Mouse (Mus musculus) bone marrow, adult 2 months (tissue): Measurements from ENCODE around the gene Amd1. TPM values are rescaled to one million over a fixed set of nuclear protein-coding genes. Genes with fewer than 3 reads are reported as not detected.
A peak's percentile ranks its signal among the peaks of the same experiment; 100 is the strongest.

Source experiments
- H3K27ac ChIP-seq: fragments of 200-500 bp; 2 replicates; pipeline ENCODE4 v1.5.1; 2012; ENCODE audit warnings: low read depth, mild to moderate bottlenecking, control low read depth, inconsistent platforms, low read length; ENCODE audit not compliant: control insufficient read depth, poor library complexity, insufficient read depth
- H3K4me1 ChIP-seq: fragments of 200-500 bp; 2 replicates; pipeline ENCODE4 v1.6.1; 2011; ENCODE audit warnings: low read length; ENCODE audit not compliant: control insufficient read depth, insufficient read depth
- H3K4me3 ChIP-seq: fragments of 200-500 bp; replicated peaks from 2 replicates; pipeline ENCODE3; 2011; ENCODE audit warnings: mild to moderate bottlenecking, low read depth, low read length, control low read depth; ENCODE audit not compliant: control insufficient read depth
- CTCF ChIP-seq: fragments of 200-500 bp; IDR thresholded peaks from 2 replicates; pipeline ENCODE4 v1.5.1; 2011; ENCODE audit warnings: low read length, control low read depth; ENCODE audit not compliant: control insufficient read depth, insufficient read depth
- POLR2A ChIP-seq: fragments of 200-500 bp; IDR thresholded peaks from 2 replicates; pipeline ENCODE4 v1.6.1; 2011; ENCODE audit warnings: low read depth, mild to moderate bottlenecking, control low read depth, low read length, borderline replicate concordance; ENCODE audit not compliant: control insufficient read depth
- WGBS: fragments of 180-500 bp; shearing (Covaris S2); methylation state at CpG from one replicate; pipeline ENCODE4 v1.1.7; 2018; 5-methylcytosine and 5-hydroxymethylcytosine counted together
- polyA plus RNA-seq: library from polyadenylated mRNA; stranded (reverse); fragments of >200 nt; gene quantifications from 2 replicates; pipeline ENCODE4 v1.2.4, GENCODE M21; 2011; ENCODE audit warnings: low replicate concordance; ENCODE audit not compliant: missing spikeins, insufficient read depth, insufficient read length

The Amd1 gene
- polyA plus RNA-seq, 1 experiment = 64.3 TPM

DNA sequence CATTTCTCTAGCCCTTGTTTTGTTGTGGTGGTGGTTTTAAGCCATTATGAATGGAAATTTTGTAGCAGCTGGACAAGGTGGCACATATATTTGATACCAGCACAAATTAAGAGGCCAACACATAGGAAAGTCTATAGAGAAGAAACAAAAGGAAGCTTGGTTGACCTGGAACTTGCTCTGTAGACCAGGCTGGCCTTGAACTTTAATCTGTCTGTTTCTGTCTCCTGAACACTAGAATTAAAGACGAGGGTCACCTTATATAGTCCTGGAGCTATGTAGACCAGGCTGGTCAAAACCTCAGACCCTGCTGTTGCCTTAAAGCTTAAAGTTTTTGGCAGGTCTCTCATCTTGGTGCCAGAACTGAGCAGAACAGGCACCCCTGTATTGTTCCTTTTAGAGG, 16.4 kb downstream of the Amd1 start:
- no peaks in the 10 kb centered on the region for H3K4me1 ChIP-seq
- WGBS = 84% methylated on average over 1 of the region's 1 CpGs
- TF ChIP-seq POLR2A (no peak), CTCF (no peak)

DNA sequence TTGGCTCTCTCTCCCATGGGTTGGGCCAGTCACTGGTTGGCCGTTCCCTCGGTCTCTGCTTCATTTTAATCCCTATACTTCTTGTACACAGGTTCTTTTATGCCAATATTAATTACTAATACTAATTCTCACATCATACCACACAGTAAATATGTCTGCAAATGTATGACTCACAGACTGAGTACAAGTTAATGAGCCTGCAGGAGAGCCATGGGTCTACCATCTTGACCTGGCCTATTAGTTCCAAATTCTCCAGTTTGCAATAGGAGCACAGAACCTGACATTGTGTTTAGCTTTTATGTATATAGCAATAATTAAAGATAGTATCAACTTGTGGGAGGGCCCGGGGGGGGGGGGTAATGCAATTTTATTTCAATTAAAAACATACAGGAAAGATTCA, 17.0 kb downstream of the Amd1 start:
- no peak overlapping the region for H3K4me3 ChIP-seq
- no peaks in the 10 kb centered on the region for H3K4me1 ChIP-seq
- WGBS = 82% methylated on average over 3 of the region's 3 CpGs
- TF ChIP-seq POLR2A (no peak), CTCF (no peak)
- no peak overlapping the region for H3K27ac ChIP-seq

More for the DNA sequence above, 16.4 kb downstream of the Amd1 start:
- Histone ChIP-seq H3K27ac (no peak overlapping the region), H3K4me3 (no peak overlapping the region)

DNA sequence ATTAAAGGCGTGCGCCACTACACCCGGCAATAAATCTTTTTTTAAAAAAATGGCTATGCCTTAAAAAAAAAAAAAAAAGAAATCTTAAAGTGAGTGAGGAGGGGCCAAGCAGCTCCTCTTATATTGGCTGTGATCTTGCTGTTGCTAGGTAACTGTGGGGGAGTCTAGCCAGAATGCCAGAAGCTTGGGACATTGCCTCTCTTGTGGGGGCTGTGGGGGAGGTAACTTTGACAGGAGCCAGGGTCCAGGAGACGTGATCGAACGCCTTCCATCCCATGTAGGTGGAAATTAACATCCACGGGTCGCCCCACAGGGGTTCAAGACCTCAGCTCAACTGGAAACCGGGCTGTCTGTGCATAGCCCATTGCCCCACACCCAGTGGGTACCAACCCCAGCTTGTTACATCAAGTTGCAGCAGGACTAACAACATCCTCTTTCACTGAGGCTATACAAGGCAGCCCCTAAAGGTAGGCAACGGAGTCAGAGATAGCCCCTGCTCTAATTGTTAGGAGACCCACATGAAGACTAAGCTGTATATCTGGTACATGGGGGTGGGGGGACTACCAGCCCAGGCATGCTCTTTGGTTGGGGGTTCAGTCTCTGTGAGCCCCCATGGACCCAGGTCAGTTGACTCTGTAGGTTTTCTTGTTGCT, 17.7 kb downstream of the Amd1 start:
- H3K4me3 ChIP-seq = no peak overlapping the region

DNA sequence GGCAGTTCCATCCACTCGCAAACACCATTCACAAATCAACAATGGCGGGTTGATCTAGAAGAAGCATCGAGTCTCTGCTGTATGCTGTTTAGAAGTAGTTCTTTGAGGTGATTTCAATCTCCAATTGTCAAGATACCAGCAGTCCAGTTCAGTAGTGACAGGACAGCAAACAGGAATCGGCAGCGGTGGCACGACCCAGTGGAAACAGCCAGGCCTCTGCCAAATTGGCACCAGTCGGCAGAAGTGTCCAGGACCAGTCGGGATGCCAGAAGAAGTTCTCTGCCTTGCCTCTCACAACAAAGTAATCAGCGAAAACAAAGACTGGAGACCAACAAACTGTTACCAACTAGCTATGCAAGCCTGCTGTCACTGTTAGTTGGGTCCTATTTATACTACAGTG, 18.4 kb downstream of the Amd1 start:
- 96% methylated on average over 9 of the region's 9 CpGs for WGBS
- Histone ChIP-seq H3K4me3 (no peak overlapping the region), H3K27ac (no peak overlapping the region), H3K4me1 (no peaks in the 10 kb centered on the region; the same call in 1 of the 2 replicates)
- TF ChIP-seq CTCF (no peak), POLR2A (no peak)

More for the DNA sequence above, 17.7 kb downstream of the Amd1 start:
- WGBS = 89% methylated on average over 10 of the region's 10 CpGs
- no peak for TF ChIP-seq POLR2A
- no peak for TF ChIP-seq CTCF
- Histone ChIP-seq H3K4me1 (no peaks in the 10 kb centered on the region), H3K27ac (no peak overlapping the region; the same call in 1 of the 2 replicates)

DNA sequence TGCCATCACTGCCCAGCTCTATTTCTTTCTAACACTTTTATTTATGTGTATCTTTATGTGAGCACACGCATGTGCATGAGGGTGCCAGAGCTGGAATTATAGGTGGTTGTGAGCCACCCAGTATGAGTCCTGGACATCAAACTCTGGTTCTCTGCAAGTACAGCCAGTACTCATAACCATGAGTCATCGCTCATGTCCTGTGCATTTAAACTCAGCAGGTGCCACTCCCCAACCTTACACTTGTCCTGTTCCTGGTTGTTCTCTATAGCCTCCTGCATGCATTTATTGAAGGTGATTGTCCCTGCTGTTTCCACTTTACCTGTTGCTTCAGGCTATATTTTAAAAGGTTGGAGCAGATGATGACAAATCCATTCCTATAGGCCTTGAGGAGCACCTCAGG, 20.4 kb downstream of the Amd1 start:
- H3K4me1 ChIP-seq = no peaks in the 10 kb centered on the region; the same call in 1 of the 2 replicates
- no peak for TF ChIP-seq POLR2A

DNA sequence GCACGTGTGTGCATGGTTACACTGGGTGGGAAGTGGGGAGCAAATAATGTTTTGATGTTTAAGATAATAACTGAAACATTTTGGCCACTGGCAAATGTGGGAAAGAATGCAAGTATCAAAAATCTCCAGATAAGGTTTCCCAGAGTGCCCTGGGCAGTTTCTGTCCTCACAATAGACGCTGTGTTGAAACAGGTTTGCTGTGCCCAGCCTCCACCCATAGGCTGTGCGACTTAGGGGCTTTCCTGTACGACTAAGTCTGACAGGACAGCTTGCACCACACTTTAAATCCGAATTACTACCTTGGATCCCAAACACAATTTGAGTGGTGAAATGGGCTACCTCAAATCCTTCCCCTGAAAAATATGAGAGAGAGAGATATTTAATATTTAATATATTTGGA, 23.7 kb downstream of the Amd1 start:
- WGBS = 35% methylated on average over 5 of the region's 5 CpGs

More for the DNA sequence above, 20.4 kb downstream of the Amd1 start:
- no peak overlapping the region for H3K4me3 ChIP-seq
- H3K27ac ChIP-seq = no peak overlapping the region
- 81% methylated on average over 2 of the region's 2 CpGs for WGBS

DNA sequence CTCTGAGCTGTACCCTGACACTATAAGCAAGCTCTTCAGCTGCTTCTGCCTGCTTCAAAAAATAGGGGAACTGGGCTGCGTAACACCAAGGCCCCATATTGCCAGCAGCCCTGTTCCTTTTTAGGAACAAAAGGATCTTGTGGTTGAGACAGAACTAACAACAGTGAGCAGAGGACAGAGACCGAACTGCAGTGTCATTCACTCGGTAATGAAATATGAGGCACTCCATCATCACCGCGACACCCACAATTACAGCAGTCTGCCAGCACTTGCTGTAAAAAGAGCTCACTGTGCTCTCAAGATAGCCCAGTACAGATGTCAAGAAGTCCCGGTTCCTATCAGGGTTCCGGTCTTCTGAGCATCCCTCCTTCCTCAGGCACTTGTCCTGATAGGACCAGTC, 26.0 kb downstream of the Amd1 start:
- Histone ChIP-seq H3K27ac (peak overlapping the region; percentile 84), H3K4me1 (no peaks in the 10 kb centered on the region; the same call in 1 of the 2 replicates), H3K4me3 (peak overlapping the region; percentile 22)
- TF ChIP-seq CTCF (no peak), POLR2A (no peak)
- WGBS = 2% methylated on average over 7 of the region's 7 CpGs

More for the DNA sequence above, 23.7 kb downstream of the Amd1 start:
- no peaks in the 10 kb centered on the region; the same call in 1 of the 2 replicates for H3K4me1 ChIP-seq
- H3K4me3 ChIP-seq = no peak overlapping the region
- H3K27ac ChIP-seq = no peak overlapping the region
- TF ChIP-seq CTCF (no peak), POLR2A (no peak)

DNA sequence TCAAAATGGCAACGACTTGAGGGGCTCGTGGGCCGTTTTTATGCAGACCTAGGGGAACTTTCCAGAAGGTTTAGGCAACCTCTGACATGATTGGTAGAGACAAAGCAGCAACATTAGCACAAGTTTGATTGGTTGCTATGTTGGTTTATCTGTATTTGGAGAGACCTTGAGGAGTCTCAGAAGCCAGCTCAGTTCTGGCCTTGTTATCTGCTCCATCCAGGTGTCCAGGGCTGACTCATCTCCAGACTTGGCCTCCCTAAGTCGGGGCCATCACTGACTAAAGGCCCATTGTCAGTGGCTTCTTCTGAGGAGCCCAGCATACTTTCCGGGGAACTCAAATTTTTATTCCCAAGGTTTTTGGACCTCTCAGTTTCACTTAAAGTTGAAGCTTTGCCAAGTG, 28.0 kb downstream of the Amd1 start:
- Histone ChIP-seq H3K4me1 (no peaks in the 10 kb centered on the region; the same call in 1 of the 2 replicates), H3K4me3 (no peak overlapping the region), H3K27ac (no peak overlapping the region)
- TF ChIP-seq POLR2A = no peak
- TF ChIP-seq CTCF = no peak
- WGBS = 58% methylated on average over 5 of the region's 5 CpGs

DNA sequence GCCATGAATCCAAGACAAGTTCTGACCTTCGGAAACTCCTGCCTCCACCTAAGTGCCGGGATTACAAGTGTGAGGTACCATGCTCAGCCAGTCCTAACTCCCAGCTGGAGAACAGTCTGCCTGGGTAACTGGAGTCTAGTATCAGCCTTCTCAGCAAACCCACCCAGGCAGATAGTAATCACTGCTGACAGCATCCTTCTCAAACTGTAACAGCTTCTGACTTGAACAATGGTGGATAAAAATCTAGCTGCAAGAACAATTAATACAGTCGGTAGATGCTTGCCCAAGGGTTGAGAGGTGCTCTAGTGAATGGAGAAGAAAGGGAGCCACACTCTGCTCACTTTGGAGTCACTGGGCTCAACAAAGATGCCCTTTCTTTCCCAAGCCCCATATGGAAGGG, 30.8 kb downstream of the Amd1 start:
- Histone ChIP-seq H3K27ac (no peak overlapping the region), H3K4me3 (no peak overlapping the region), H3K4me1 (no peaks in the 10 kb centered on the region; the same call in 1 of the 2 replicates)
- TF ChIP-seq CTCF = no peak
- no peak for TF ChIP-seq POLR2A
- 88% methylated on average over 3 of the region's 3 CpGs for WGBS
